In genomic region chr17:75472379-75472778, GRCm38 (mm10) we compare ENCODE assay signal across 8 mouse cellular contexts. TPM values are rescaled to one million over a fixed set of nuclear protein-coding genes. Genes with fewer than 3 reads are reported as not detected.
DNase-seq lines count a peak whose midpoint lies in the region; ATAC-seq and TF ChIP-seq lines count a peak whose summit lies in the region.

No protein-coding gene starts in this region.

- H3K4me1 ChIP-seq in kidney, adult 2 months (ENCODE audit: control insufficient read depth, insufficient read depth, low read length), result no peaks in the 10 kb centered on the region
- H3K4me1 ChIP-seq in kidney, embryonic 15.5 days, result no peaks in the 10 kb centered on the region
- H3K4me1 ChIP-seq in intestine, embryonic 15.5 days (replicated peaks), result no peaks in the 10 kb centered on the region

- 45% methylated on average over 2 of the region's 2 CpGs for WGBS in kidney, adult 2 months
- 72% methylated on average over 2 of the region's 2 CpGs for WGBS in kidney, embryonic 15.5 days
- 57% methylated on average over 2 of the region's 2 CpGs for WGBS in intestine, embryonic 15.5 days

- H3K27ac ChIP-seq in kidney, adult 2 months (ENCODE audit: insufficient read depth, low read depth, low read length), result no peak overlapping the region
- H3K27ac ChIP-seq in kidney, embryonic 15.5 days, result no peak overlapping the region
- no peak overlapping the region for H3K27ac ChIP-seq in intestine, embryonic 15.5 days

- H3K36me3 ChIP-seq in kidney, adult 2 months (ENCODE audit: control insufficient read depth, insufficient read depth, low read length), result no peaks in the 10 kb centered on the region
- no peaks in the 10 kb centered on the region for H3K36me3 ChIP-seq in kidney, embryonic 15.5 days
- H3K36me3 ChIP-seq in intestine, embryonic 15.5 days, result no peaks in the 10 kb centered on the region

- TF ChIP-seq POLR2A in kidney, adult 2 months (IDR thresholded peaks at IDR 0.05; ENCODE audit: low read depth, low read length), result no peak

- H3K9ac ChIP-seq in kidney, embryonic 15.5 days, result no peak overlapping the region
- H3K9ac ChIP-seq in intestine, embryonic 15.5 days, result no peak overlapping the region

- TF ChIP-seq CTCF in kidney, adult 2 months (conservative IDR thresholded peaks at IDR 0.05; ENCODE audit: insufficient read depth, insufficient read length, low read depth, low read length), result no peak

- DNase-seq in kidney, adult 2 months, result peak; percentile 21
- DNase-seq in NIH3T3 (ENCODE audit: low read depth) (peak; percentile 80), adipocyte (ENCODE audit: low spot score) (no peak)
- peak; percentile 61 for DNase-seq in fibroblast of lung, adult 2 months (ENCODE audit: low read depth)
- DNase-seq in lung, postnatal 10 days, result peak; percentile 11
- no peak for DNase-seq in embryo, embryonic 9.5 days (ENCODE audit: extremely low spot score)

- H3K4me2 ChIP-seq in kidney, embryonic 15.5 days, result no peak overlapping the region
- H3K4me2 ChIP-seq in intestine, embryonic 15.5 days (replicated peaks), result no peak overlapping the region

- no peaks in the 10 kb centered on the region for H3K27me3 ChIP-seq in kidney, adult 2 months (replicated peaks; ENCODE audit: control insufficient read depth, insufficient read depth, low read length)
- no peaks in the 10 kb centered on the region for H3K27me3 ChIP-seq in kidney, embryonic 15.5 days
- H3K27me3 ChIP-seq in intestine, embryonic 15.5 days (replicated peaks), result no peaks in the 10 kb centered on the region

- no peak for ATAC-seq in kidney, embryonic 15.5 days (replicated peaks; ENCODE audit: low FRiP score)
- ATAC-seq in intestine, embryonic 15.5 days, result no peak

- no peaks in the 10 kb centered on the region for H3K9me3 ChIP-seq in kidney, embryonic 15.5 days (replicated peaks)
- H3K9me3 ChIP-seq in intestine, embryonic 15.5 days, result no peaks in the 10 kb centered on the region

- no peak overlapping the region for H3K4me3 ChIP-seq in kidney, adult 2 months (ENCODE audit: insufficient read depth, low read depth, low read length)
- no peak overlapping the region for H3K4me3 ChIP-seq in kidney, embryonic 15.5 days (replicated peaks)
- H3K4me3 ChIP-seq in intestine, embryonic 15.5 days (replicated peaks), result no peak overlapping the region

RNA-seq across cellular contexts. Expression of gene Rasgrp3, which starts 36.7 kb away (rescaled TPM):
- 4.8 and 9.2 TPM in 2 replicates for polyA plus RNA-seq in kidney, adult 2 months (2012; rRNA removed)
- 22.8 and 26.7 TPM in 2 replicates for polyA plus RNA-seq in kidney, embryonic 15.5 days (2015; fragmentation: Nextera tagmentation; extraction: Ambion mirVana)
- polyA plus RNA-seq in intestine, embryonic 15.5 days (2015; fragmentation: Nextera tagmentation; extraction: Ambion mirVana), result 12.9 and 13.3 TPM in 2 replicates

Comparison
In these comparisons a context has a peak if more than half of its experiments do, and no peak if none do; other contexts are left out.
1. DNase-seq: peak in kidney, adult 2 months (single experiment), NIH3T3 (single experiment), fibroblast of lung, adult 2 months (single experiment) and lung, postnatal 10 days (single experiment); none in adipocyte (single experiment) and embryo, embryonic 9.5 days (single experiment).